ENCODE assay signal across 15 mouse cellular contexts in the genomic region with DNA sequence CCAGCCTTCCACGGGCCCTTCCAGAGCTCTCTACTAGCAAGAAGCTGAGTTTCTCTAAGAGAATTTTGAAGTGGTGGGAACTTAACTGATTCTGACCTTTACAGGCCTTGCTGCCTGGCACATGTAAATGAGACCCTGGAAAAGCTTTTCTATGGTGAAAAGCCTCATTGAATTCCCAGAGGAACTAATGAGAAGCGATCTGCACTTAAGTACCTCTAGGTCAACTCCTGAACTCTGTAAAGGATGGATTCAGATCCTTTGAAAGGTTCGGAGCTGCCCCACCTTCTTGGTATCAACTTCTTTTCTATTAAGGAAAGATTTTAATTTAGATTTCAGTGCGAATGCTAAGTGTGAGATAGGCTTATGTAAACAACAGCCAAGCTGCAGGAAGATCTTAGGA.
"Had no signal": no experiment of that assay in that cellular context is flagged by ENCODE, and none has a peak within 500 bp of the region (broad histone marks: within the 10 kb centered on the region; RNA-seq: fewer than 3 reads in every experiment).

No protein-coding gene starts in this region.

- ATAC-seq: lung, postnatal 0 days had no signal

- H3K4me2 ChIP-seq: lung, embryonic 15.5 days; midbrain, embryonic 12.5 days; neural tube, embryonic 12.5 days; stomach, embryonic 15.5 days had no signal

- H3K9ac ChIP-seq: liver, embryonic 14.5 days; lung, embryonic 15.5 days; midbrain, embryonic 12.5 days; neural tube, embryonic 12.5 days; stomach, embryonic 15.5 days had no signal

- H3K4me3 ChIP-seq: lung, embryonic 15.5 days; megakaryocyte, embryonic 14.5 days; midbrain, embryonic 12.5 days; neural tube, embryonic 12.5 days; stomach, embryonic 15.5 days had no signal

- H3K9me3 ChIP-seq: lung, embryonic 15.5 days; megakaryocyte, embryonic 14.5 days; midbrain, embryonic 12.5 days; neural tube, embryonic 12.5 days; stomach, embryonic 15.5 days had no signal

- H3K4me1 ChIP-seq: lung, embryonic 15.5 days; stomach, embryonic 15.5 days had no signal

- H3K27me3 ChIP-seq: lung, embryonic 15.5 days; megakaryocyte, embryonic 14.5 days; midbrain, embryonic 12.5 days; neural tube, embryonic 12.5 days; stomach, embryonic 15.5 days had no signal

- DNase-seq: lung, adult 2 months; lung, postnatal 14 days; lung, postnatal 36 days; right cerebral cortex, postnatal 14 days; thymus, adult 2 months; thymus, postnatal 25 days had no signal

- H3K27ac ChIP-seq: liver, embryonic 14.5 days; lung, embryonic 15.5 days; macrophage; midbrain, embryonic 12.5 days; neural tube, embryonic 12.5 days; stomach, embryonic 15.5 days; stomach, postnatal 0 days had no signal
